Mouse (Mus musculus) MEL (cell line): ENCODE data around the gene Cspg4.

Source experiments
- CTCF ChIP-seq, 3 experiments: IDR thresholded peaks in 2 of 3; conservative IDR thresholded peaks in 1 of 3; 2 replicates each; pipeline ENCODE4 v1.5.1; 2011 to 2012; ENCODE audit warnings: low read length in 3 of 3, low read depth in 2 of 3, mild to moderate bottlenecking in 2 of 3, improper control_type of control experiment in 1 of 3, inconsistent platforms in 1 of 3, mixed read lengths in 1 of 3, moderate library complexity in 1 of 3; ENCODE audit not compliant: control insufficient read depth in 1 of 3, insufficient read depth in 1 of 3, poor library complexity in 1 of 3, severe bottlenecking in 1 of 3
- EP300 ChIP-seq, 2 experiments: IDR thresholded peaks; 2 replicates each; pipeline ENCODE4 v1.6.1; 2011; ENCODE audit warnings: improper control_type of control experiment in 2 of 2, low read length in 2 of 2, low read depth in 1 of 2, mild to moderate bottlenecking in 1 of 2
- GABPA ChIP-seq: IDR thresholded peaks from 2 replicates; pipeline ENCODE4 v1.6.1; 2012; ENCODE audit warnings: low read depth, mild to moderate bottlenecking, inconsistent platforms, low read length, improper control_type of control experiment, moderate library complexity
- GATA1 ChIP-seq: IDR thresholded peaks from 2 replicates; pipeline ENCODE4 v1.6.1; 2011; ENCODE audit warnings: low read depth, low read length, improper control_type of control experiment
- MAFK ChIP-seq: IDR thresholded peaks from 2 replicates; pipeline ENCODE4 v1.6.1; 2011; ENCODE audit warnings: low read depth, mild to moderate bottlenecking, low read length, improper control_type of control experiment, borderline replicate concordance
- MAX ChIP-seq: IDR thresholded peaks from 2 replicates; pipeline ENCODE4 v1.6.1; 2011; ENCODE audit warnings: low read length, improper control_type of control experiment
- POLR2A ChIP-seq, 2 experiments: IDR thresholded peaks; 2 replicates each; pipeline ENCODE4 v1.6.1; 2011 to 2012; ENCODE audit warnings: low read length in 2 of 2, mild to moderate bottlenecking in 2 of 2, control low read depth in 1 of 2, improper control_type of control experiment in 1 of 2, low read depth in 1 of 2, moderate library complexity in 1 of 2; ENCODE audit not compliant: control insufficient read depth in 1 of 2, insufficient read depth in 1 of 2, poor library complexity in 1 of 2
- POLR2AphosphoS5 ChIP-seq: IDR thresholded peaks from 2 replicates; pipeline ENCODE4 v1.6.1; 2012; ENCODE audit warnings: low read depth, borderline replicate concordance, mild to moderate bottlenecking, inconsistent platforms, low read length, moderate library complexity, mixed read lengths
- SMC3 ChIP-seq: IDR thresholded peaks from 2 replicates; pipeline ENCODE4 v1.6.1; 2011; ENCODE audit warnings: low read depth, low read length, improper control_type of control experiment
- TBP ChIP-seq: IDR thresholded peaks from 2 replicates; pipeline ENCODE4 v1.8.0; 2011; ENCODE audit warnings: low read depth, low read length, improper control_type of control experiment
- USF1 ChIP-seq: IDR thresholded peaks from 2 replicates; pipeline ENCODE4 v1.6.1; 2014; ENCODE audit warnings: low read depth, mild to moderate bottlenecking, inconsistent platforms, low read length, improper control_type of control experiment, moderate library complexity
- USF2 ChIP-seq, 2 experiments: IDR thresholded peaks; 2 replicates each; pipeline ENCODE4 v1.6.1; 2011 to 2012; ENCODE audit warnings: improper control_type of control experiment in 2 of 2, low read length in 2 of 2, borderline replicate concordance in 1 of 2, inconsistent platforms in 1 of 2, low read depth in 1 of 2, mild to moderate bottlenecking in 1 of 2; ENCODE audit not compliant: insufficient read depth in 1 of 2
- ZC3H11A ChIP-seq: IDR thresholded peaks from 2 replicates; pipeline ENCODE4 v1.6.1; 2012; ENCODE audit warnings: low read depth, mild to moderate bottlenecking, inconsistent platforms, low read length, improper control_type of control experiment
- ZNF384 ChIP-seq: IDR thresholded peaks from 2 replicates; pipeline ENCODE4 v1.6.1; 2012; ENCODE audit warnings: low read depth, mild to moderate bottlenecking, inconsistent platforms, low read length, improper control_type of control experiment

- TF ChIP-seq CTCF (IDR thresholded peaks at IDR 0.05 in 2 of 3, conservative IDR thresholded peaks at IDR 0.05 in 1 of 3; ENCODE audit: control insufficient read depth in 1 of 3, insufficient read depth in 1 of 3, low read depth in 2 of 3, low read length in 3 of 3, poor library complexity in 1 of 3, severe bottlenecking in 1 of 3) = no peak
- TF ChIP-seq GATA1 = no peak
- no peak for TF ChIP-seq ZC3H11A
- TF ChIP-seq POLR2A (IDR thresholded peaks at IDR 0.05; ENCODE audit: control insufficient read depth in 1 of 2, insufficient read depth in 1 of 2, low read depth in 1 of 2, low read length in 2 of 2, poor library complexity in 1 of 2) = no peak
- no peak for TF ChIP-seq USF2 (IDR thresholded peaks at IDR 0.05; ENCODE audit: borderline replicate concordance in 1 of 2, insufficient read depth in 1 of 2, low read depth in 1 of 2, low read length in 2 of 2)
- TF ChIP-seq EP300 (IDR thresholded peaks at IDR 0.05; ENCODE audit: low read depth in 1 of 2, low read length in 2 of 2) = no peak
- TF ChIP-seq USF1 = no peak
- TF ChIP-seq GABPA = no peak
- TF ChIP-seq MAX = no peak
- TF ChIP-seq POLR2AphosphoS5 = no peak
- no peak for TF ChIP-seq SMC3
- TF ChIP-seq TBP = peak; percentile 97
- TF ChIP-seq ZNF384 = no peak
- TF ChIP-seq MAFK = no peak
Measured at GRCm38 (mm10) chr9:56936861-56937222, 72.0 kb downstream of the Cspg4 start.
